Mouse (Mus musculus): ENCODE results near the gene Amt. TPM values are rescaled to one million over a fixed set of nuclear protein-coding genes. Genes with fewer than 3 reads are reported as not detected.

Gene Amt
- polyA plus RNA-seq, 1 experiment from 2014 or later: 14.6 TPM

GRCm38 (mm10) chr9:108324784-108325183, 28.1 kb downstream of the Amt start:
- 84% methylated on average over 1 of the region's 1 CpGs for WGBS
- ATAC-seq (replicated peaks; ENCODE audit: insufficient number of reproducible peaks, low FRiP score, low TSS enrichment, low read depth) (no peak), DNase-seq (ENCODE audit: low spot score) (no peak)
- Histone ChIP-seq H3K4me1 (ENCODE audit: control insufficient read depth, insufficient read depth, low read length) (no peaks in the 10 kb centered on the region), H3K4me3 (ENCODE audit: low read depth, low read length) (no peak overlapping the region), H3K9ac (replicated peaks; ENCODE audit: low read length) (no peak overlapping the region), H3K9me3 (replicated peaks; ENCODE audit: control insufficient read depth, low read length) (no peaks in the 10 kb centered on the region), H3K27ac (replicated peaks; ENCODE audit: low read depth, low read length) (no peak overlapping the region), H3K27me3 (ENCODE audit: control insufficient read depth, insufficient read depth, low read length) (no peaks in the 10 kb centered on the region), H3K36me3 (replicated peaks; ENCODE audit: control insufficient read depth, insufficient read depth, low read depth, low read length) (no peaks in the 10 kb centered on the region), H3K4me2 (ENCODE audit: low read depth, low read length) (no peak overlapping the region)

GRCm38 (mm10) chr9:108325811-108326210, 29.2 kb downstream of the Amt start:
- H3K27me3 ChIP-seq (ENCODE audit: control insufficient read depth, insufficient read depth, low read length): no peaks in the 10 kb centered on the region
- H3K4me3 ChIP-seq (ENCODE audit: low read depth, low read length): no peak overlapping the region
- no peak overlapping the region for H3K9ac ChIP-seq (replicated peaks; ENCODE audit: low read length)
- H3K4me2 ChIP-seq (ENCODE audit: low read depth, low read length): no peak overlapping the region
- peaks cover 1% of the 10 kb centered on the region for H3K36me3 ChIP-seq (replicated peaks; ENCODE audit: control insufficient read depth, insufficient read depth, low read depth, low read length)
- H3K9me3 ChIP-seq (replicated peaks; ENCODE audit: control insufficient read depth, low read length): no peaks in the 10 kb centered on the region
- 95% methylated on average over 2 of the region's 2 CpGs for WGBS
- DNase-seq (ENCODE audit: low spot score) (no peak), ATAC-seq (replicated peaks; ENCODE audit: insufficient number of reproducible peaks, low FRiP score, low TSS enrichment, low read depth) (no peak)
- H3K4me1 ChIP-seq (ENCODE audit: control insufficient read depth, insufficient read depth, low read length): no peaks in the 10 kb centered on the region
- H3K27ac ChIP-seq (replicated peaks; ENCODE audit: low read depth, low read length): no peak overlapping the region

GRCm38 (mm10) chr9:108337848-108338550, 41.3 kb downstream of the Amt start:
- H3K36me3 ChIP-seq (replicated peaks; ENCODE audit: control insufficient read depth, insufficient read depth, low read depth, low read length): peaks cover 4% of the 10 kb centered on the region
- H3K4me3 ChIP-seq (ENCODE audit: low read depth, low read length): no peak overlapping the region; the same call in 1 of the 2 replicates
- 71% methylated on average over 10 of the region's 10 CpGs for WGBS
- no peak overlapping the region for H3K4me2 ChIP-seq (ENCODE audit: low read depth, low read length)
- no peak for ATAC-seq (replicated peaks; ENCODE audit: insufficient number of reproducible peaks, low FRiP score, low TSS enrichment, low read depth)
- 0 out of 2 replicates have a peak overlapping the region, but pooled peaks have one; percentile 57 for H3K27ac ChIP-seq (replicated peaks; ENCODE audit: low read depth, low read length)
- H3K27me3 ChIP-seq (ENCODE audit: control insufficient read depth, insufficient read depth, low read length): no peaks in the 10 kb centered on the region
- H3K9me3 ChIP-seq (replicated peaks; ENCODE audit: control insufficient read depth, low read length): no peaks in the 10 kb centered on the region
- no peak for DNase-seq (ENCODE audit: low spot score)
- H3K9ac ChIP-seq (replicated peaks; ENCODE audit: low read length): no peak overlapping the region
- no peaks in the 10 kb centered on the region for H3K4me1 ChIP-seq (ENCODE audit: control insufficient read depth, insufficient read depth, low read length)

- Histone ChIP-seq H3K4me2 (ENCODE audit: low read depth, low read length) (peak overlapping the region; percentile 59), H3K27ac (replicated peaks; ENCODE audit: low read depth, low read length) (peak overlapping the region; percentile 57; the same call in 1 of the 2 replicates), H3K4me1 (ENCODE audit: control insufficient read depth, insufficient read depth, low read length) (no peaks in the 10 kb centered on the region), H3K36me3 (replicated peaks; ENCODE audit: control insufficient read depth, insufficient read depth, low read depth, low read length) (peaks cover 4% of the 10 kb centered on the region), H3K4me3 (ENCODE audit: low read depth, low read length) (peak overlapping the region; percentile 70), H3K27me3 (ENCODE audit: control insufficient read depth, insufficient read depth, low read length) (no peaks in the 10 kb centered on the region), H3K9ac (replicated peaks; ENCODE audit: low read length) (peak overlapping the region; percentile 82), H3K9me3 (replicated peaks; ENCODE audit: control insufficient read depth, low read length) (no peaks in the 10 kb centered on the region)
- DNase-seq (ENCODE audit: low spot score) (peak; percentile 52), ATAC-seq (replicated peaks; ENCODE audit: insufficient number of reproducible peaks, low FRiP score, low TSS enrichment, low read depth) (0 out of 2 replicates have a peak, but pooled peaks have one; percentile 1)
- WGBS: 23% methylated on average over 6 of the region's 6 CpGs
Observed at GRCm38 (mm10) chr9:108338551-108338885, 41.9 kb downstream of the Amt start.

- DNase-seq (ENCODE audit: low spot score) (peak; percentile 96), ATAC-seq (replicated peaks; ENCODE audit: insufficient number of reproducible peaks, low FRiP score, low TSS enrichment, low read depth) (peak; percentile 97)
- H3K27me3 ChIP-seq (ENCODE audit: control insufficient read depth, insufficient read depth, low read length): no peaks in the 10 kb centered on the region
- peak within 1 kb of the TSS; percentile 59 for H3K4me2 ChIP-seq (ENCODE audit: low read depth, low read length)
- peak within 1 kb of the TSS; percentile 70 for H3K4me3 ChIP-seq (ENCODE audit: low read depth, low read length)
- H3K4me1 ChIP-seq (ENCODE audit: control insufficient read depth, insufficient read depth, low read length): no peaks in the 10 kb centered on the region
- peak within 1 kb of the TSS; percentile 57 for H3K27ac ChIP-seq (replicated peaks; ENCODE audit: low read depth, low read length)
- peaks cover 4% of the 10 kb centered on the region for H3K36me3 ChIP-seq (replicated peaks; ENCODE audit: control insufficient read depth, insufficient read depth, low read depth, low read length)
- no peaks in the 10 kb centered on the region for H3K9me3 ChIP-seq (replicated peaks; ENCODE audit: control insufficient read depth, low read length)
- WGBS: under 1% methylated on average over 49 of the region's 49 CpGs
- H3K9ac ChIP-seq (replicated peaks; ENCODE audit: low read length): peak within 1 kb of the TSS; percentile 82
Observed at GRCm38 (mm10) chr9:108338886-108339781, 42.5 kb downstream of the Amt start, which contains the start of gene Gpx1. Gene Gpx1 (plus strand): TSS chr9:108338903.

GRCm38 (mm10) chr9:108339886-108340257, 43.2 kb downstream of the Amt start:
- Histone ChIP-seq H3K27ac (replicated peaks; ENCODE audit: low read depth, low read length) (no peak overlapping the region), H3K4me3 (ENCODE audit: low read depth, low read length) (peak overlapping the region; percentile 70), H3K4me1 (ENCODE audit: control insufficient read depth, insufficient read depth, low read length) (no peaks in the 10 kb centered on the region), H3K27me3 (ENCODE audit: control insufficient read depth, insufficient read depth, low read length) (no peaks in the 10 kb centered on the region), H3K9me3 (replicated peaks; ENCODE audit: control insufficient read depth, low read length) (no peaks in the 10 kb centered on the region), H3K9ac (replicated peaks; ENCODE audit: low read length) (peak overlapping the region; percentile 82), H3K4me2 (ENCODE audit: low read depth, low read length) (peak overlapping the region; percentile 59), H3K36me3 (replicated peaks; ENCODE audit: control insufficient read depth, insufficient read depth, low read depth, low read length) (peaks cover 2% of the 10 kb centered on the region)
- DNase-seq (ENCODE audit: low spot score) (no peak), ATAC-seq (replicated peaks; ENCODE audit: insufficient number of reproducible peaks, low FRiP score, low TSS enrichment, low read depth) (no peak)
- WGBS: 14% methylated on average over 20 of the region's 20 CpGs

GRCm38 (mm10) chr9:108340258-108341138, 43.8 kb downstream of the Amt start:
- Histone ChIP-seq H3K4me1 (ENCODE audit: control insufficient read depth, insufficient read depth, low read length) (no peaks in the 10 kb centered on the region), H3K27me3 (ENCODE audit: control insufficient read depth, insufficient read depth, low read length) (no peaks in the 10 kb centered on the region), H3K4me3 (ENCODE audit: low read depth, low read length) (peak overlapping the region; percentile 70), H3K4me2 (ENCODE audit: low read depth, low read length) (peak overlapping the region; percentile 59), H3K9ac (replicated peaks; ENCODE audit: low read length) (peak overlapping the region; percentile 82), H3K9me3 (replicated peaks; ENCODE audit: control insufficient read depth, low read length) (no peaks in the 10 kb centered on the region), H3K27ac (replicated peaks; ENCODE audit: low read depth, low read length) (no peak overlapping the region), H3K36me3 (replicated peaks; ENCODE audit: control insufficient read depth, insufficient read depth, low read depth, low read length) (no peaks in the 10 kb centered on the region)
- DNase-seq (ENCODE audit: low spot score) (no peak), ATAC-seq (replicated peaks; ENCODE audit: insufficient number of reproducible peaks, low FRiP score, low TSS enrichment, low read depth) (no peak)
- 62% methylated on average over 10 of the region's 10 CpGs for WGBS
